Mouse (Mus musculus) intestine, embryonic 15.5 days (tissue): ENCODE measurements around the gene Mymx. TPM values are rescaled to one million over a fixed set of nuclear protein-coding genes. Genes with fewer than 3 reads are reported as not detected.
"Not testable (repeated sequence)": the region's sequence is repeated elsewhere in the genome, so short reads cannot be mapped to it uniquely, and the experiment has no call there.

Source experiments
- ATAC-seq: fragments of 200-750 bp; cut with Nextera tagmentation; 2 replicates; pipeline ENCODE4 v1.8.0; 2017; ENCODE audit warnings: moderate TSS enrichment, moderate library complexity
- H3K27ac ChIP-seq: fragments of 300-500 bp; sonication (generic); 2 replicates; pipeline ENCODE4 v1.5.1; 2015; ENCODE audit warnings: mild to moderate bottlenecking, inconsistent platforms
- H3K27me3 ChIP-seq: fragments of 300-500 bp; sonication (generic); replicated peaks from 2 replicates; pipeline ENCODE4 v1.6.1; 2015; ENCODE audit warnings: inconsistent platforms
- H3K36me3 ChIP-seq: fragments of 300-500 bp; sonication (generic); 2 replicates; pipeline ENCODE4 v1.6.1; 2015; ENCODE audit warnings: inconsistent platforms
- H3K4me1 ChIP-seq: fragments of 300-500 bp; sonication (generic); replicated peaks from 2 replicates; pipeline ENCODE4 v1.6.1; 2015; ENCODE audit warnings: inconsistent platforms
- H3K4me2 ChIP-seq: fragments of 300-500 bp; sonication (generic); replicated peaks from 2 replicates; pipeline ENCODE4 v1.6.1; 2015; ENCODE audit warnings: mild to moderate bottlenecking, inconsistent platforms
- H3K4me3 ChIP-seq: fragments of 300-500 bp; sonication (generic); replicated peaks from 2 replicates; pipeline ENCODE4 v1.5.1; 2015; ENCODE audit warnings: inconsistent platforms
- H3K9ac ChIP-seq: fragments of 300-500 bp; sonication (generic); 2 replicates; pipeline ENCODE4 v1.6.1; 2015; ENCODE audit warnings: inconsistent platforms
- H3K9me3 ChIP-seq: fragments of 300-500 bp; sonication (generic); 2 replicates; pipeline ENCODE4 v1.6.1; 2016; ENCODE audit warnings: inconsistent platforms
- WGBS: fragments of 180-500 bp; shearing (Covaris S2); methylation state at CpG from one replicate; pipeline ENCODE4 v1.1.7; 2015; 5-methylcytosine and 5-hydroxymethylcytosine counted together
- polyA plus RNA-seq: library from polyadenylated mRNA; unstranded; fragments of >200 nt; fragmentation: Nextera tagmentation; extraction: Ambion mirVana; gene quantifications from 2 replicates; pipeline ENCODE4 v1.2.1, GENCODE M21; 2015

The Mymx gene
- polyA plus RNA-seq, 1 experiment from 2014 or later, result 0.43 TPM

- Histone ChIP-seq H3K9ac (no peak overlapping the region), H3K9me3 (no peaks in the 10 kb centered on the region), H3K27me3 (no peaks in the 10 kb centered on the region), H3K4me2 (peak overlapping the region; percentile 48), H3K4me1 (peaks cover 32% of the 10 kb centered on the region), H3K27ac (0 out of 2 replicates have a peak overlapping the region, but pooled peaks have one; percentile 37), H3K4me3 (no peak overlapping the region), H3K36me3 (no peaks in the 10 kb centered on the region)
- ATAC-seq, result peak; percentile 42; the same call in 1 of the 2 replicates
- WGBS, result 28% methylated on average over 15 of the region's 15 CpGs
Observed at GRCm38 (mm10) chr17:45626577-45627134, 24.8 kb upstream of the Mymx start.

- 91% methylated on average over 8 of the region's 8 CpGs for WGBS
Observed at GRCm38 (mm10) chr17:45623425-45623824, 21.5 kb upstream of the Mymx start.

GRCm38 (mm10) chr17:45619386-45620256 is 17.7 kb upstream of the Mymx start:
- Histone ChIP-seq H3K36me3 (no peaks in the 10 kb centered on the region), H3K27ac (peak overlapping the region; percentile 87), H3K9me3 (no peaks in the 10 kb centered on the region), H3K27me3 (no peaks in the 10 kb centered on the region), H3K4me3 (peak overlapping the region; percentile 24), H3K4me2 (peak overlapping the region; percentile 57), H3K4me1 (peaks cover 13% of the 10 kb centered on the region; the same call in 1 of the 2 replicates), H3K9ac (peak overlapping the region; percentile 31)
- peak; percentile 71 for ATAC-seq
- 18% methylated on average over 20 of the region's 20 CpGs for WGBS

More at GRCm38 (mm10) chr17:45623425-45623824, 21.5 kb upstream of the Mymx start:
- peaks cover 26% of the 10 kb centered on the region for H3K4me1 ChIP-seq
- not testable (repeated sequence) for H3K4me2 ChIP-seq, H3K4me3 ChIP-seq, ATAC-seq, H3K27ac ChIP-seq, H3K9me3 ChIP-seq, H3K9ac ChIP-seq, H3K36me3 ChIP-seq, H3K27me3 ChIP-seq

- Histone ChIP-seq H3K36me3 (no peaks in the 10 kb centered on the region), H3K4me2 (peak overlapping the region; percentile 57), H3K4me1 (peaks cover 13% of the 10 kb centered on the region; the same call in 1 of the 2 replicates), H3K4me3 (peak overlapping the region; percentile 24), H3K9me3 (no peaks in the 10 kb centered on the region), H3K9ac (peak overlapping the region; percentile 31; the same call in 1 of the 2 replicates), H3K27ac (peak overlapping the region; percentile 87), H3K27me3 (no peaks in the 10 kb centered on the region)
- 19% methylated on average over 8 of the region's 8 CpGs for WGBS
- peak; percentile 82 for ATAC-seq
Observed at GRCm38 (mm10) chr17:45618941-45619385, 17.1 kb upstream of the Mymx start.

GRCm38 (mm10) chr17:45617655-45618054 is 15.8 kb upstream of the Mymx start:
- ATAC-seq, result no peak

GRCm38 (mm10) chr17:45616679-45617078 is 14.8 kb upstream of the Mymx start:
- Histone ChIP-seq H3K27ac (no peak overlapping the region), H3K9ac (no peak overlapping the region), H3K4me1 (peaks cover 13% of the 10 kb centered on the region; the same call in 1 of the 2 replicates), H3K9me3 (no peaks in the 10 kb centered on the region), H3K4me2 (no peak overlapping the region), H3K4me3 (no peak overlapping the region), H3K27me3 (no peaks in the 10 kb centered on the region), H3K36me3 (no peaks in the 10 kb centered on the region)
- 82% methylated on average over 3 of the region's 3 CpGs for WGBS
- no peak for ATAC-seq

More at GRCm38 (mm10) chr17:45617655-45618054, 15.8 kb upstream of the Mymx start:
- Histone ChIP-seq H3K9ac (no peak overlapping the region), H3K27me3 (no peaks in the 10 kb centered on the region), H3K36me3 (no peaks in the 10 kb centered on the region), H3K4me1 (peaks cover 13% of the 10 kb centered on the region; the same call in 1 of the 2 replicates), H3K4me2 (no peak overlapping the region), H3K27ac (no peak overlapping the region), H3K9me3 (no peaks in the 10 kb centered on the region), H3K4me3 (no peak overlapping the region)
- 74% methylated on average over 6 of the region's 6 CpGs for WGBS

- no peaks in the 10 kb centered on the region for H3K36me3 ChIP-seq
- H3K4me1 ChIP-seq, result peaks cover 13% of the 10 kb centered on the region; the same call in 1 of the 2 replicates
- H3K4me2 ChIP-seq, result no peak overlapping the region
- H3K9ac ChIP-seq, result no peak overlapping the region
- no peak for ATAC-seq
- no peak overlapping the region for H3K27ac ChIP-seq
- H3K27me3 ChIP-seq, result no peaks in the 10 kb centered on the region
- 65% methylated on average over 4 of the region's 4 CpGs for WGBS
- no peak overlapping the region for H3K4me3 ChIP-seq
- no peaks in the 10 kb centered on the region for H3K9me3 ChIP-seq
Observed at GRCm38 (mm10) chr17:45616046-45616650, 14.2 kb upstream of the Mymx start.

- Histone ChIP-seq H3K9me3 (no peaks in the 10 kb centered on the region), H3K4me1 (0 out of 2 replicates have a peak, but pooled peaks cover 6% of the 10 kb centered on the region), H3K9ac (no peak overlapping the region), H3K4me3 (no peak overlapping the region), H3K27ac (no peak overlapping the region), H3K27me3 (no peaks in the 10 kb centered on the region), H3K36me3 (no peaks in the 10 kb centered on the region), H3K4me2 (no peak overlapping the region)
- no peak for ATAC-seq
- 73% methylated on average over 7 of the region's 7 CpGs for WGBS
Observed at GRCm38 (mm10) chr17:45612921-45613320, 11.0 kb upstream of the Mymx start.

- Histone ChIP-seq H3K4me2 (no peak overlapping the region), H3K36me3 (no peaks in the 10 kb centered on the region), H3K27ac (no peak overlapping the region), H3K27me3 (no peaks in the 10 kb centered on the region), H3K9me3 (no peaks in the 10 kb centered on the region), H3K4me3 (no peak overlapping the region), H3K4me1 (0 out of 2 replicates have a peak, but pooled peaks cover 6% of the 10 kb centered on the region), H3K9ac (no peak overlapping the region)
- no peak for ATAC-seq
- whole genome bisulfite sequencing, result 68% methylated on average over 8 of the region's 8 CpGs
Observed at GRCm38 (mm10) chr17:45612008-45612407, 10.1 kb upstream of the Mymx start.

- ATAC-seq, result peak; percentile 67
- 0 out of 2 replicates have a peak overlapping the region, but pooled peaks have one; percentile 22 for H3K27ac ChIP-seq
- H3K4me2 ChIP-seq, result no peak overlapping the region
- no peaks in the 10 kb centered on the region for H3K9me3 ChIP-seq
- 0 out of 2 replicates have a peak, but pooled peaks cover 6% of the 10 kb centered on the region for H3K4me1 ChIP-seq
- no peak overlapping the region for H3K9ac ChIP-seq
- no peaks in the 10 kb centered on the region for H3K36me3 ChIP-seq
- whole genome bisulfite sequencing, result 34% methylated on average over 5 of the region's 5 CpGs
- no peaks in the 10 kb centered on the region for H3K27me3 ChIP-seq
- H3K4me3 ChIP-seq, result no peak overlapping the region
Observed at GRCm38 (mm10) chr17:45610144-45610866, 8.4 kb upstream of the Mymx start.

- Histone ChIP-seq H3K4me2 (no peak overlapping the region), H3K36me3 (no peaks in the 10 kb centered on the region), H3K9me3 (no peaks in the 10 kb centered on the region), H3K9ac (no peak overlapping the region), H3K27ac (no peak overlapping the region), H3K27me3 (no peaks in the 10 kb centered on the region), H3K4me1 (0 out of 2 replicates have a peak, but pooled peaks cover 6% of the 10 kb centered on the region), H3K4me3 (no peak overlapping the region)
- 90% methylated on average over 4 of the region's 4 CpGs for WGBS
- ATAC-seq, result no peak
Observed at GRCm38 (mm10) chr17:45608396-45608795, 6.5 kb upstream of the Mymx start.
